Mouse (Mus musculus) CD4-positive naive resting alpha-beta T cell, adult 76 days (primary cell): ENCODE data around the gene Klb. TPM values are rescaled to one million over a fixed set of nuclear protein-coding genes. Genes with fewer than 3 reads are reported as not detected.

Experiments used
- total RNA-seq: library from RNA; stranded (reverse); gene quantifications from one replicate; pipeline ENCODE4 v1.2.4, GENCODE M21; 2023

Klb gene
- not detected for total RNA-seq

GRCm38 (mm10) chr5:65348168-65348567 lies at the start of gene Klb:
TSS of gene Klb (plus strand) at chr5:65348314.

GRCm38 (mm10) chr5:65335298-65336074 lies 12.6 kb upstream of the Klb start, which contains the start of gene Rfc1:
TSS of gene Rfc1 (minus strand) at chr5:65335670.

GRCm38 (mm10) chr5:65390648-65391644 lies 42.8 kb downstream of the Klb start, which contains the start of the genes Rpl9 and Lias:
TSS of gene Rpl9 (minus strand) at chr5:65391444.
TSS of gene Lias (plus strand) at chr5:65391497.

Other genes with a start within 250 kb of the Klb start
- 24.7 TPM for gene Klhl5, start 240.8 kb upstream of the Klb start, total RNA-seq
- gene Wdr19, start 148.6 kb upstream of the Klb start, total RNA-seq, result 2.6 TPM
- gene Rfc1, start 12.6 kb upstream of the Klb start, total RNA-seq, result 50.7 TPM
- gene Rpl9, start 43.1 kb downstream of the Klb start, total RNA-seq, result 2,704 TPM
- 45.5 TPM for gene Lias, start 43.2 kb downstream of the Klb start, total RNA-seq
- gene Ugdh, start 87.6 kb downstream of the Klb start, total RNA-seq, result 16.7 TPM
- gene Gm43552, start 144.5 kb downstream of the Klb start, total RNA-seq, result not detected
- 151 TPM for gene Smim14, start 188.9 kb downstream of the Klb start, total RNA-seq
- 79.1 TPM for gene Ube2k, start 188.9 kb downstream of the Klb start, total RNA-seq